Mouse (Mus musculus): ENCODE measurements around the gene Dhrs1.

Gene Dhrs1

DNA sequence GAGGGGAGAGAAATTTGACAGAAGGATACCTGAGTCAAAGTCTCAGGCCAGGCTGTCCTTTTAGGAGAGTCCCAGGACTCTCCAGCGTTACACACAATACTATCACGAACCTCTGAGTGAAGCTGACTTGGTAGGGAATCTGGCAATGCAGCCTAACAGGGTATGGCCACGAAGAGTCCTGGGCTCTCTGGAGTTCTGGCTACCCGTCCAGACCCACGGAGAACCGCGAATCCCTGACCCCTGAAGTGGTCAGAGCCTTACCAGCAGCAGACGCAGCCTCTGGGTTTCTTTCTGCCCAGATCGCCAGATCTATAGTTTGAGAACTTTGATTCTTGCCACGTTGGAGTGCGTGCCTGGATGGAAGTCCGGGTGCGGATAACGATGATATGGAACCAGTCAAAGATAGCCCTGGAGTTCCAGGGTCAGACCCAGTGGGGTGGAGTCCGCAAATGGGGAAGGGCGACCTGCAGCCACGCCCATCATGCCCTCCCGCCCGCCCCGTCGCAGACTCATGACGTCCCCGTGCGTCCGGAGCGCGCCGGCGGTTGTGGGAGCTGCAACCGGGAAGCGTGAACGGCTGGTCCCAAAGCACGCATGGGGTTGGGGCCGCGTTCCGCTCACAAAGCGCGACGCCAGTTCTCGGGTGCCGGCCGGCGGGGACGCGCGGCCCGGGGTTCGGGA, at the start of gene Dhrs1, which contains the start of gene Nop9:
Gene Dhrs1 (minus strand): TSS at position 511 of the 681 bp plus-strand sequence.
Gene Nop9 (plus strand): TSS at position 514 of the 681 bp plus-strand sequence.
- peak; percentile 90 for DNase-seq (ENCODE audit: low spot score)

DNA sequence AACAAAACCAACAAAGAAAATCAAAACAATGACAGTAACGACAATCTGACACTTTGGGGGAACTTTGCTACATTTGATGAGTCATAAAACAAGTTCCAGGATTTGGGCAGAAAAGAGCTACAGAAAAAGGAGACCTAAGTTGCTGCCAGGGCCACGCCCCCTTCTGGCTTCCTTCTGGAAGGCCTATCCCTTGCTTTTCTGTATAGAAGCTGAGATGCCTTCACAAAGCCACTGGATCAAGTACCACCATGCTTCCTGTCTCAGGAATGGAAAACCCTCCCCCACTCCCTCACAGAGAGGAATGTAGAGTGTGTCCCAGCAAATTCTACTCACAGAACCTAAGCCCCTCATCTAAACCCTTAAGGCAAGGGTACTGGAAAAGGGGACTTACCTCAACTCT, 48.5 kb upstream of the Dhrs1 start:
- no peak for DNase-seq (ENCODE audit: low spot score)

DNA sequence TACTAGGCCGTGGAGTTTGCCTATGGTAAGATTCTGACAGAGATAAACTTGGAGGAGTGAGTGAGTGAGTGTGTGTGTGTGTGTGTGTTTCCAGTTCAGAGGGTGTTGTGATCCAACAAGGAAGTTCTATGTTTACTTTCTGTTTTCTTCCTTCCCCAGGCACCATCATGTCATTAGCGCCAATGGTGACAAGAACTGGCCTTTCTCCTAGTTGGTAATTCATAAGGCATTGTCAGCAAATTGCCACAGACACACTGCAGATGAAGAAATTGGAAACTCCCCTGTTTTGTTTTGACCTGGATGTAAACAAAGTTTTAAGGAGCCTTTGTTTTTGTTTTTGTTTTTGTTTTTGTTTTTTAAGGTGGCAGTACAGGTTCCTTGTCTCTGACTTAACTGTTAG, 48.0 kb upstream of the Dhrs1 start:
- no peak for DNase-seq (ENCODE audit: low spot score)

DNA sequence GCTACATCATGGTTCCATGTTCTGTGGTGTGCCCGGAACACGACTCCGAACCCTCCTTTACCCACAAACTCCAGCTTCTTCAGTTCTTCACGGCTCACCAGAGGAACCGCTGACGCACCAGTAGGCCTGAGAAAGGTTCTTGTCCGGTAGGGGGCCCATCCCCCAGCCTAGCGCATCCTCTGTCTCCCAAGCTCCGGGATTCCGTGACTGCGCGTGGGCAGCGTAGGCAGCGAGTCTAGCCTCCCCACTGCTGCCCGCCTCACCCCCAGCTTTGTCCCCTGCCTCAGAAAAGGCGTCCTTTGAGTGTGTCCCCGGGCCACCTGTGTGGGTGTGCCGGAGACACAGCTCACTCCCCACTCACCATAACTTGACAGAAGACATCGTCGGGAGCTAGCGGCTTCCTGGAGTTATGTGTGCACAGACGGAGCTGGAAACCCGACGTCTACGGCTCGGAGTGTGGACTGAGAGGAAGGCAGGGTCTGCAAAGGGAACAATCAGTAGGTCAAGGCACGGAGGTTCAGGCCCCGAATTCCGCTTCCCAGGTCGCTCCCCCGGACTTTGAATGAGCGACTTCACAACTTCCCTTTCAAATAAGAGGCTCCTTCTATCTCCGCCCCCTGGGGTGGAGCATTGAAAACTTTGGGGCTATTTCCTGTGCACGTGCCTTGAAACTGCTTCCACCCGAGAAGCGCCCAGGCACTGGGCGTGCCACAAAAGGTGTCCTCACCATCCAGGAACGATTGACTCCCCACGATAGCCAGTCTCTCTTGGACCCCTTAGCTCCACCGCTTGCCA, 43.0 kb upstream of the Dhrs1 start, which contains the start of gene Ripk3:
Gene Ripk3 (minus strand): TSS at position 610 of the 795 bp plus-strand sequence.
- DNase-seq (ENCODE audit: low spot score): peak; percentile 19

DNA sequence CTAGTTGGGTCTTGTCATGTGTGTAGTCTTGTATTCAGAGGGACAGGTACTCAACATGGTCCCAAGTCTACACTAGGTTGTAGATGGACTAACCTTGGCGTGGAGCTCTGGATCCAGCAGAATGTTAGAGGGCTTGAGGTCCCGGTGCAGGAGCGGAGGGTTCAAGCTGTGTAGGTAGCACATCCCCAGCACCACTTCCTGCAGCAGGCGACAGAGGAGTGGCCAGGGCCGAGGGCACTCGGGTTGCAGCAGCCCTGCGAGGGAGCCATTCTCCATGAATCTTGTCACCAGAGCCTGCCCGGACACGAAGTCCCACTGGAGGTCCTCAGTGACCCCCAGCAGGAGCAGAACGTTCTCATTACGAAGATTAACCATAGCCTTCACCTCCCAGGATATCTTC, 42.2 kb upstream of the Dhrs1 start:
- DNase-seq (ENCODE audit: low spot score): peak; percentile 5

DNA sequence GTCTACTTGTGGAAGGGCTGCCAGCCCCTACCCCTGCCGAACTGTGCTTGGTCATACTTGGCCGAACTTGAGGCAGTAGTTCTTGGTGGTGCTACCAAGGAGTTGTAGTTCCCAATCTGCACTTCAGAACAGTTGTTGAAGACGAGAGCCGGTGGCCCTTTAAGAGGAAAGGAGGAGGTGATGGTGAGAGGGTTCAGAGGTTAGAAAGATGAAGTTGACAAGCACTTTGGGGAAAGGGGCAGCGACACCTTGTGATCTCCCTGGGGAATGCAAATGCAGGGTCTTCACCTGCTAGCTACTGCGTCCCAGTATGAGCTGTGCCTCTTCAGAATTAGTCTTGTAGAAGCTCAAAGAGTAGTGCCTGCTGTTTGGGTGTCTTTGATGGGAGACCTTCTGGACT, 39.7 kb upstream of the Dhrs1 start:
- peak; percentile 2 for DNase-seq (ENCODE audit: low spot score)

DNA sequence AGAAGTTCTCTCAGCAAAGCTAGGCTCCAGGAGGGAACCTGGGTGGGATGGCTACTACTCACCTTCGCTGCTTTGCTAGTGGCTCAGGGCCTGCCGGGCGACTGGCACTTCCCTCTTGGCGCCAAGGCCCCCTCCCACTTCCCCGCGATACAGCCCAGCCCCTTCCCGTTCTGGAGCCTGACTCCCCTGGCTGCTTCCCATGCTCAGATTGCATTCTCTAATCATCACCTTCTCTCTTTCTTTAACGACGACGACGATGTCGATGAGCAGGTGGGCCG, 38.4 kb upstream of the Dhrs1 start, which contains the start of gene Adcy4:
Gene Adcy4 (minus strand): TSS at position 138 of the 278 bp plus-strand sequence.
- peak; percentile 4 for DNase-seq (ENCODE audit: low spot score)

DNA sequence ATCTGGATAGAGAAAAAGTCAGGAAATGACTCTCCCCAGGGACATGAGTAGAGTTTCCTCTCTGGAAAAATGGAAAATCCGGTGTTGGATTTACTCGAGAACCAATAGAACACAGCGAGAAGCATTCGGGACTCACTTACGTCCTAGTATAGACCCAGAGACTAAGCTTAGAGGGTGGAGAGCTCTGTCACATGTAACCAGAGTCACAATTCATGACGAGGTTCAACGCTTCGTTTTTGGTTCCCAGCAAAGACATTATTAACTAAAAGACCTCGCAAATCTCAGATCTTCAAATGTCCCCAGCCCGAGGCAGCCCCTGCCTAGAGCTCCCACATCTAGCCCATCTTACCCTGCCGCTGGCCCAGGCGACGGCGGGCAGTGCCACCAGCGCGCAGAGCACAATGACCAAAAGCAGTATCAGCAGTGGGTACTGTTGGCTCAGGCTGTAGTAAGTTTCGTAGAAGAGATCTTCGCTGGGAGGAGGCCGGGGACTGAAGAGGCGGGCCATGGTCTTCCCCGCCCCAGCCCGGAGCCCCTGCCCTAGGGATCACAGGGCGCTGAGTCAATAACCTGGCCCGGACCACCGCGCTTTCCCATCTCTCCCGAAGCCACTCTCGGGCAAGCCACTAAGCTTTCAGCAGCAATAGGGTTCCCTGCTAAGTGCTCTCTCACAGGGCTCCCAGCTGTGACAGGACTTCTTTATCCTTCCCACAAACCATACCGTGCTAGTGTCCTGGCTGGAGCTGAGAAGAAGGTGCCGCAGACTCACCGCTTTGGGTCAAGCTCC, 37.9 kb upstream of the Dhrs1 start:
- DNase-seq (ENCODE audit: low spot score): peak; percentile 5

DNA sequence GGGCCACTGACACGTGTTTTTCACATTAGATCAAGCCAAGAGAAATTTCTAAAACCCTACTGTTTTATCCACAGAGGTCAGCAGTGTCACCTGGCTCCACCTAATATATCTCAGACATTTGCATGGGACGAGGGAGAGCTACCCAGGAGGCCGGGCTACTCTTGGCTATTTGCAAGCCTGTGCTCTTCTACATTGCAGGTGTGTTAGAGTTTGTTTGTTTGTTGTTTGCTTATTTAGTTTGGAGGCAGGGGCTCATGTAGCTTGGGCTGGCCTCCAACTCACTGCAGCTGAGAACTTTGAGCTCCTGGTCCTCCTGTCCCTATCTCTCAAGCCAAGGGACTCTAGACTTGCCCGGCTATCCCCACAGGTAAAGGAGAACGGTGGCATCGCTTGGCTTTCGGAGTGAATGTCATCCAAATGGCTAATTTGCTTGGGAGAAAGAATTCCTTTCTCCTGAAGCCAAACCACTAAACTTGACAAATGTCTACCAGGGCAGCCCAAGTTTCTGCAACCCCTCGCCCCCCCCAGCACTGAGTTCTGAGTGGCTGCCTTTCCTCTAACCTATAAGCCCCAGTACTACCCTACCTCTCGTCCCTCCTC, 37.0 kb upstream of the Dhrs1 start:
- peak; percentile 2 for DNase-seq (ENCODE audit: low spot score)

DNA sequence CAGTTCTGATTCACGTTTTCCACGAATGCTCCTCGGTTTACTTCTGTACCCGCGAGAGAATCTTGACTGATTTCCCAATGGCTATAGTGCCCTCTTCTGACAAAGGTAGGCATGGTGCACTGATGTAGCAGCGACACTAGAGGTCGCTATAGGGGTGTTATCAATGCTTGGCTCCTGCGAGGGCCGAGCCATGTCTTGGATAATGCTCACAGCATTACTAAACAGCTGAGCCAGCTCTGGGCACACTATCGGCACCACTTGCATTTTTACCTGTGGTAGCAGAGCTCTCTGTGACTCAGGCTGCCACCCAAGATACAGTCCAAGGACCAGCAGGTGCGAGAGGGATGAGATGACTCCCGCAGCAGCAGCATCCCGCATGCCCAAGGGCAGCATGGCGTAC, 35.8 kb upstream of the Dhrs1 start:
- DNase-seq (ENCODE audit: low spot score): peak; percentile 62

DNA sequence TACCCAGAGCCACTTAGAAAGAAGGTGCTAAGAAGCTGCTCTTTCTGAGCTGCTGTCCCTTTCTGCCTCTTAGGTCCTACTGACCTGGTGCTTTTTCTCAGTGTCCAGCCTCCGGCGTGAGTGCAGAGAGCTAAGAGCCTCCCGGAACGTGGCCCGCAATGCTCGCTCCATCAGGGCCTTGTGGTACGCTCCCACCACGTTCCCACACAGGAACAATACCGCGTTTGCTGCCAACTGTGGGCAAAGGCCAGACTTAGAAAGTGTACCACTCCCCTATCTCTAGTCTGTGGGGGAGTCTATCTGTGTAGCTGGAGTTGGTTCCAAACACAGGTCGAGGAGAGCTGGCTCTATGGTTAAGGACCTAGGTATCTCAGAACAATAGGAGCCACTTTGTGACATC, 35.2 kb upstream of the Dhrs1 start:
- DNase-seq (ENCODE audit: low spot score): peak; percentile 5

DNA sequence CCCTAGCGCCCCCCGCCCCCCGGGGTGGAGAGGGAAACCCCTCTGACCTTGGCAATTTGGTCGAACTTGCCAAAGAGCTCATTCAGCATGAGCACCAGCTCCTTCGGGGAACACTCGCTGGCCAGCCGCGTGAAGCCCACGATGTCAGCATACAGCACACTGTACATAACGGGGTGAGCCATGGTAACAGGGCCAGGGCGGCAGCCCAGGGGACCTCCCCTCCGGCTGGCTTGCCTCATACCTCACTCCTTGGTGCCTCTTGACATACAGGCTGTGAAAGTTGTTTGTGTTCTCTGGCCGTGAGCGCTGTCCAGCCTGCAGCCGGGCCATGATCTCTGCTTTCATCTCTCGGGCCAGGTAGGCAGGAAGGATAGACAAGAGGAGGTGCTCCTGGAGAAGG, 34.2 kb upstream of the Dhrs1 start:
- peak; percentile 3 for DNase-seq (ENCODE audit: low spot score)

DNA sequence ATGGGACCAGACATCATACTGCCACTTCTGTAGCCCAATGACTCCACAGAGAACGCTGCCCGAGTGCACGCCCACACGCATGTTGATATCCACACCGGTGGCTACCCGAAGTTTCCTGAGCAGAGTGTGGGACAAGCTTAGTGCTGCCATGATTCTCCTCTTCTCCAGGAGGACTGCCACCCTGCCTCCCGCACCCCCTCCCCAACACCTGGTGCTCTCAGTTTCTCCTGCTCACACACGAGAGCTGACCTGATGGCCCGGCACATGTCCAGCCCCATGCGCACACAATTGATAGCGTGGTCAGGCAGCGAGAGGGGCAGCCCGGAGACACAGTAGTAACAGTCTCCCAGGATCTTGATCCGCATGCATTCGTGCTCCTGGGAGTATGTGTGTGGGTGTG, 33.2 kb upstream of the Dhrs1 start:
- no peak for DNase-seq (ENCODE audit: low spot score)

DNA sequence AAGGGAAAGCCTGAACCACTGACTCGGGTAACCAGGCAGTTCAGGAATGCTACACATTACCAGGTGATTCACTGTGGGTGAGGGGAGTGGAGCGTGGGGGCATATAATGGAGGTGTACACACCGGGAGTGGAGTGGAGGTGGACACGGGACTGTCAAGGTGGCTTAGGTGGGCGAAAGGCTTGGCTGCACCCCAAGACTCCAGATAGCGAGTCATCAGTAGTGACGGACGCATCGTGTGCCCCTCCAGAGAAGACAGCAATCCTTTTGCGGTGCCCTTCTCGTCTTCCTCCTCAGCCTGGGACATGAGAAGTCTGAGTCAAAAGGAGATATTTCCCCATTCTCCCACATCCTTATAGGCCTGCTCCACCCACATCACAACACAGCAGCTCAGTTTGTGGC, 32.3 kb upstream of the Dhrs1 start:
- DNase-seq (ENCODE audit: low spot score): no peak

DNA sequence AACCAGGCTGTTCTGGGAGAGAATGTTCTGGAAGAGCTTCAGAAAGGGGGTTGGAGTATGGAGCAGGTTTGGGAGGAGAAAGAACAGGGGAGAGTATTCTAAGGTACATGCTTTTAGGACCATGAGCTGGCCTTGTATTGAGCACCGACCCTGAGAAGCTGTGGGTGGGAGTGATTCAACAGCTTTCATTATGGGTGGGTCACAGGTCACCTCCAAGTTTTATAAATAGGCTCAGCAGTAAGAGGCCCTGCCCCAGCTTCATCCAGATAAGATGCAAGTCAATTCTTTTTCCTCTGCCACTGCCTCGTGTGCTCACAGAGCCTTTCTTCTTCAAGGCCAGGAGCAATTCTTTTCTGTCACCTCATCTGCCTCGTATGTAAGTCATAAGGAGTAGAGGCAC, 31.7 kb upstream of the Dhrs1 start:
- no peak for DNase-seq (ENCODE audit: low spot score)

DNA sequence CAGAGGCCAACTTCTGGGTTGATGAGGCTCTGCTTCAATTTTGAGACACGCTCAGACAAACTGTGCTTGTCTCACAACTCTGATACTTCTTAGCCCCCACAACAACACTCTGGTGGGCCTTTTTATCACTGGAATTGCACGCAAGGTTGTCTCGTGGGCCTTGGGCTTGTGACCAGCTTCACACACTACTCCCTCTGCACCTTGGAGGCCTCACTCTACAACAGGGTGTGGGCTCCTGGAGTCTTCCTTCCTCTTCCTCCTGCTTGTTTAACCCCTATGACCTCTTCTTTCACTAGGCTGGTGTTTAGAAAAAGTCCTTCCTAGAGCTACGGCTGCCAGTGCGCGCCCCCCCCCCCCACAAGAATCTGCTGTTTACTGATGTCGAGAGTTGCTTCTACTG, 31.2 kb upstream of the Dhrs1 start:
- DNase-seq (ENCODE audit: low spot score): no peak

DNA sequence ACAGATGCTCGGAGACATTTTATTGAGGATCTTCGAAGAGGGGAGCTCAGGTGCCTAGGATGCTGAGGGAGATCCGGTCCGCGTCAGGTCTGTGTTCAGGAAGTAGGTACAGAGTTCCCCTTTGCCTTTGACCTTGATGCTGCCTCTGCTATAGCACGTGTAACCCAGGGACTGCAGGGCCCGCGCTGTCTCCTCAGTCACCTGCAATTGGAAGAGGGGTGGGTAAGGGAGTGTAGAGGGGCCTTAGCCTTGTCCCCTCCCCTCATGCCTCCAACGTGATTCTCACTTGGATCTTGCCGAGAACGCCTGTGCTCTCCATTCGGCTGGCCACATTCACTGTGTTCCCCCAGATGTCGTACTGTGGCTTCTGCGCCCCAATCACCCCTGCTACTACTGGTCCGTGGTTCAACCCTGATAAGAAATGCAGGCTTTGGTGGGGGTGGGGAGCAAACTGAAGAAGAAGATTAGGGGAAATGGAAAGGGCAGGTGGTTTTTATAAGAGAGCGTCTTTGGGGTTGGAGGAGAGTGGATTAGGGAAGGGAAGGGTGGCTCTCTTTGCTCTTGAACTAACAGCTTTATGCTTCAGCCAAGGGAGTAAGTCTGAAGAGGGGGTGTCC, 23.7 kb upstream of the Dhrs1 start:
- DNase-seq (ENCODE audit: low spot score): no peak

DNA sequence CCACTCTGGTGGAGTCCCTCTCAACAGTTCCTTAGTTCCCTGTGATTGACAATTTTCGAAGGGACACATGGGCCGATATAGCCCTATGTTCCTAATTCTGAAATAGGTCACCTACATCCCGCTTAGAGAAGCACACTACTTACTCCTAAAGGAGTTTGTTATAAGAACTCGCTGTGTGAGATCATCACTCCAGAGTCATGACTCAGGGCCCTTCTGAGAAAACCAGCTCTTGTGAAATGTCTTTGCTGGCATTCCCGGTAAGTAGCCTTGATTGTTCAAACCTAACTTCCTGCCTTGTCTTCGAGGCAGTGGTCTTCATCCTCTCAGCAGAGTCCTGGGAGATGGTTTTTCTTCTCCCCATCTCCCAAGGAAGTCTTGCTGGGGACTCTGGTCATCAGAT, 23.1 kb upstream of the Dhrs1 start:
- DNase-seq (ENCODE audit: low spot score): no peak

DNA sequence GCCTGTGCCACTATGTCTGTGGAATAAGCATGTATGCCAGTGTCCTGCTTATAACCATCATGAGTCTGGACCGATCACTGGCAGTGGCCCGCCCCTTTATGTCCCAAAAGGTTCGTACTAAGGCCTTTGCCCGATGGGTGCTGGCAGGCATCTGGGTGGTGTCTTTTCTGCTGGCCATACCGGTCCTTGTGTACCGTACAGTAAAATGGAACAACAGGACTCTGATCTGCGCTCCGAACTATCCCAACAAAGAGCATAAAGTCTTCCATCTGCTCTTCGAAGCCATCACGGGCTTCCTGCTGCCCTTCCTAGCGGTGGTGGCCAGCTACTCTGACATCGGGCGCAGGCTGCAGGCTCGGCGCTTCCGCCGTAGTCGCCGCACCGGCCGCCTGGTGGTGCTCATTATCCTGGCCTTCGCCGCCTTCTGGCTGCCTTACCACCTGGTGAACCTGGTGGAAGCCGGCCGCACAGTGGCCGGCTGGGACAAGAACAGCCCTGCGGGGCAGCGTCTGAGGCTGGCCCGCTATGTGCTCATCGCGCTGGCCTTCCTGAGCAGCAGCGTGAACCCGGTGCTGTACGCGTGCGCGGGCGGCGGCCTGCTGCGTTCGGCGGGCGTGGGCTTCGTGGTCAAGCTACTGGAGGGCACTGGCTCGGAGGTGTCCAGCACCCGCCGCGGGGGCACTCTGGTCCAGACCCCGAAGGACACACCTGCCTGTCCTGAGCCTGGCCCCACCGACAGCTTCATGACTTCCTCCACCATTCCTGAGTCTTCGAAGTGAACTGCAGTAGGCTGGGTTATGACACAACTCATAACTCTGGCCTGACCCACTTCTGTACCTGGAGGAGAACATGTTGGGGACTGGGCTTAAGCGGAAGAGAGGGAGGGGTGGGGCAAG, 22.3 kb upstream of the Dhrs1 start:
- DNase-seq (ENCODE audit: low spot score): no peak

DNA sequence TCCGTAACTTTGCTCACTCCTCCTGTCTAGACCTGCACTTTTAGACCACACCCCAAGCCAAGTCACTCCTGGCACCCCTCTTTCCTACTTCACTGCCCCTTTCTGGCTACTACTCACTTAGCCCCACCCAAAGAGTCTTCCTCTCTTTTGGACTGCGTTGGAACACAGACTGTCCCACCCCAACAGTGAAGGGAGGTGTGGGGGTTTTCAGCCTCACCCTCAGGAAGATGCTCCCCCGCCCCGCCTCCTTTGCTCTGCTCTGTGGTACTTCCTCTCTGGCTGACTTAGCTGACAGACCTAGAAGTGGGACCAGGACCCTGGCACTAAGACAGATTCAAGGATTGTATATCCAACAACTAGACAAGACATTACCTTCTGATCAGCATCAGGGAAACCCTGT, 20.2 kb upstream of the Dhrs1 start, which contains the start of gene Ltb4r1:
Gene Ltb4r1 (plus strand): TSS at position 267 of the 400 bp plus-strand sequence.
- no peak for DNase-seq (ENCODE audit: low spot score)

DNA sequence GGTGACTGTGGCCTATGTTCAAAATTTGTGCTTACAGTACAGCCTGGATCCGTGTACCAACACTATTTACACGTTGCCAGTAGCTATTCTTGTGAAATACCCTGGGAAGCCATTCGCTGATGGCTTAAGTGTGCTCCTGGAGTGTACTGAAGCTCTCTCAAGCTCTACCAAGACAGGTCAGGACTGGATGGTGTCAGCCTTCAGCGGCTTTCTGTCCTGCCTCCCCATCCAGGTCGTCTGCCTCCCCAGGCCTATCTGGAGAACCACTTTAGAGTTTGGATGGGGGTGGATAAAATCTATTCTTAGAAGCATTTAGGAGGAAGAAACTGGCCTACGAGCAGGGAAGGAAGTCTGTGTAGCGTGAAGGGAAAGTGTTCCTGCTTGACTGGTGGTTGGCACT, 17.7 kb upstream of the Dhrs1 start:
- no peak for DNase-seq (ENCODE audit: low spot score)

All from testis, postnatal 14 days (tissue).